Mouse (Mus musculus): ENCODE data around the gene Ubqln2. TPM values are rescaled to one million over a fixed set of nuclear protein-coding genes. Genes with fewer than 3 reads are reported as not detected.

Gene Ubqln2
- total RNA-seq (2021): 10 to 100 TPM; 16.6 to 17.8 TPM
- long read RNA-seq, experiment 1, transcript Ubqln2-201 (1 exons, 3,344 nt): major isoform, 5 of 5 reads
- long read RNA-seq, experiment 1, partial matches to known transcripts: 0 of 5 reads
- long read RNA-seq, experiment 1, other reads (novel, unspliced or antisense): 0 of 5 reads
- long read RNA-seq, experiment 2, transcript Ubqln2-201 (1 exons, 3,344 nt): major isoform, 6 of 6 reads
- long read RNA-seq, experiment 2, partial matches to known transcripts: 0 of 6 reads
- long read RNA-seq, experiment 2, other reads (novel, unspliced or antisense): 0 of 6 reads

- peak; percentile 75 for DNase-seq
- intact Hi-C loops (cut with DNase I; ENCODE audit: low total_unique reads): no loop called here
Measured at GRCm38 (mm10) chrX:153497688-153498516, at the start of gene Ubqln2. Gene Ubqln2, plus strand, starts transcription at chrX:153498227.

GRCm38 (mm10) chrX:153451946-153452345 lies 46.1 kb upstream of the Ubqln2 start:
- intact Hi-C loops (cut with DNase I; ENCODE audit: low total_unique reads): no loop called here
- DNase-seq: no peak

GRCm38 (mm10) chrX:153476760-153477248 lies 21.2 kb upstream of the Ubqln2 start:
- no peak for DNase-seq
- intact Hi-C loops (cut with DNase I; ENCODE audit: low total_unique reads): no loop called here

- intact Hi-C loops (cut with DNase I; ENCODE audit: low total_unique reads): no loop called here
- no peak for DNase-seq
Measured at GRCm38 (mm10) chrX:153492326-153492725, 5.7 kb upstream of the Ubqln2 start.

GRCm38 (mm10) chrX:153498665-153499293 lies 752 bp downstream of the Ubqln2 start:
- no peak for DNase-seq
- intact Hi-C loops (cut with DNase I; ENCODE audit: low total_unique reads): no loop called here

GRCm38 (mm10) chrX:153499294-153500046 lies 1.4 kb downstream of the Ubqln2 start:
- DNase-seq: no peak
- intact Hi-C loops (cut with DNase I; ENCODE audit: low total_unique reads): loop anchor here (10.0 kb wide), 1 partner anchor 115 kb away; no protein-coding TSS in a partner anchor

- peak; percentile 7 for DNase-seq
- intact Hi-C loops (cut with DNase I; ENCODE audit: low total_unique reads): loop anchor here (10.0 kb wide), 1 partner anchor 115 kb away; no protein-coding TSS in a partner anchor
Measured at GRCm38 (mm10) chrX:153500047-153500345, 2.0 kb downstream of the Ubqln2 start.

- peak; percentile 41 for DNase-seq
- intact Hi-C loops (cut with DNase I; ENCODE audit: low total_unique reads): loop anchor here (10.0 kb wide), 1 partner anchor 121 kb away; no protein-coding TSS in a partner anchor
Measured at GRCm38 (mm10) chrX:153505954-153506353, 7.9 kb downstream of the Ubqln2 start.

GRCm38 (mm10) chrX:153515491-153515890 lies 17.5 kb downstream of the Ubqln2 start:
- intact Hi-C loops (cut with DNase I; ENCODE audit: low total_unique reads): no loop called here
- no peak for DNase-seq

GRCm38 (mm10) chrX:153528399-153528798 lies 30.4 kb downstream of the Ubqln2 start:
- intact Hi-C loops (cut with DNase I; ENCODE audit: low total_unique reads): no loop called here
- DNase-seq: no peak

Other genes with a start within 250 kb of the Ubqln2 start
- gene Cypt3, start 60.4 kb downstream of the Ubqln2 start, total RNA-seq (2021): not detected
- 1 to 10 TPM; 6.3 to 7.6 TPM for gene Kctd12b, start 198.2 kb downstream of the Ubqln2 start, total RNA-seq (2021)
- 10 to 100 TPM; 25.2 to 26.2 TPM for gene Nbdy, start 225.4 kb downstream of the Ubqln2 start, total RNA-seq (2021)

All from gastrocnemius, postnatal 14 days (tissue).